Mouse (Mus musculus): ENCODE data around the gene Ablim1. TPM values are rescaled to one million over a fixed set of nuclear protein-coding genes. Genes with fewer than 3 reads are reported as not detected.

Gene Ablim1
- polyA plus RNA-seq, 2 experiments, result 3.0 to 4.7 TPM

GRCm38 (mm10) chr19:57293737-57294136, 21.0 kb downstream of the Ablim1 start:
- Histone ChIP-seq H3K9ac (replicated peaks) (no peak overlapping the region), H3K4me3 (ENCODE audit: insufficient read depth in 1 of 2, low read depth in 2 of 2, low read length in 2 of 2) (no peak overlapping the region), H3K36me3 (replicated peaks; ENCODE audit: control insufficient read depth, insufficient read depth, low read depth) (no peaks in the 10 kb centered on the region), H3K4me2 (ENCODE audit: low read depth) (no peak overlapping the region), H3K4me1 (replicated peaks; ENCODE audit: control insufficient read depth in 2 of 2, insufficient read depth in 2 of 2, low read length in 1 of 2) (peaks cover 0 to 6% of the 10 kb centered on the region in 2 experiments; a peak in 2 of 4 replicates), H3K9me3 (ENCODE audit: control insufficient read depth, low read length) (no peaks in the 10 kb centered on the region), H3K27me3 (ENCODE audit: control insufficient read depth, insufficient read depth, low read length) (no peaks in the 10 kb centered on the region), H3K27ac (no peak overlapping the region)
- DNase-seq (ENCODE audit: low read depth in 3 of 3, low spot score in 3 of 3) (peak; percentile 36 to 45 (median 44)), ATAC-seq (ENCODE audit: insufficient read depth) (0 out of 2 replicates have a peak, but pooled peaks have one; percentile 37)
- TF ChIP-seq EP300 (IDR thresholded peaks at IDR 0.05; ENCODE audit: low read depth) (no peak), CTCF (IDR thresholded peaks at IDR 0.05; ENCODE audit: low read depth) (no peak)
- 4% methylated on average over 7 of the region's 7 CpGs for WGBS (ENCODE audit: insufficient replicate concordance)

- DNase-seq (ENCODE audit: low read depth in 3 of 3, low spot score in 3 of 3), result no peak
- no peak for TF ChIP-seq EP300 (IDR thresholded peaks at IDR 0.05; ENCODE audit: low read depth)
- no peak for TF ChIP-seq CTCF (IDR thresholded peaks at IDR 0.05; ENCODE audit: low read depth)
- WGBS (ENCODE audit: insufficient replicate concordance), result 71% methylated on average over 3 of the region's 3 CpGs
- no peak overlapping the region for H3K27ac ChIP-seq
- no peak overlapping the region for H3K9ac ChIP-seq (replicated peaks)
- no peaks in the 10 kb centered on the region for H3K4me1 ChIP-seq (replicated peaks; ENCODE audit: control insufficient read depth in 2 of 2, insufficient read depth in 2 of 2, low read length in 1 of 2)
- H3K4me3 ChIP-seq (ENCODE audit: insufficient read depth in 1 of 2, low read depth in 2 of 2, low read length in 2 of 2), result no peak overlapping the region
- no peak overlapping the region for H3K4me2 ChIP-seq (ENCODE audit: low read depth)
- H3K27me3 ChIP-seq (ENCODE audit: control insufficient read depth, insufficient read depth, low read length), result no peaks in the 10 kb centered on the region
- H3K9me3 ChIP-seq (ENCODE audit: control insufficient read depth, low read length), result no peaks in the 10 kb centered on the region
- no peak for ATAC-seq (ENCODE audit: insufficient read depth)
- no peaks in the 10 kb centered on the region for H3K36me3 ChIP-seq (replicated peaks; ENCODE audit: control insufficient read depth, insufficient read depth, low read depth)
Observed at GRCm38 (mm10) chr19:57283310-57283709, 31.4 kb downstream of the Ablim1 start.

GRCm38 (mm10) chr19:57282642-57283041, 32.1 kb downstream of the Ablim1 start:
- no peak for ATAC-seq (ENCODE audit: insufficient read depth)
- WGBS (ENCODE audit: insufficient replicate concordance), result 48% methylated on average over 5 of the region's 5 CpGs
- DNase-seq (ENCODE audit: low read depth in 3 of 3, low spot score in 3 of 3), result no peak
- no peaks in the 10 kb centered on the region for H3K36me3 ChIP-seq (replicated peaks; ENCODE audit: control insufficient read depth, insufficient read depth, low read depth)
- no peaks in the 10 kb centered on the region for H3K9me3 ChIP-seq (ENCODE audit: control insufficient read depth, low read length)
- H3K4me3 ChIP-seq (ENCODE audit: insufficient read depth in 1 of 2, low read depth in 2 of 2, low read length in 2 of 2), result no peak overlapping the region
- TF ChIP-seq EP300 (IDR thresholded peaks at IDR 0.05; ENCODE audit: low read depth) (no peak), CTCF (IDR thresholded peaks at IDR 0.05; ENCODE audit: low read depth) (no peak)
- H3K9ac ChIP-seq (replicated peaks), result no peak overlapping the region
- no peak overlapping the region for H3K27ac ChIP-seq
- H3K4me1 ChIP-seq (replicated peaks; ENCODE audit: control insufficient read depth in 2 of 2, insufficient read depth in 2 of 2, low read length in 1 of 2), result no peaks in the 10 kb centered on the region
- no peak overlapping the region for H3K4me2 ChIP-seq (ENCODE audit: low read depth)
- H3K27me3 ChIP-seq (ENCODE audit: control insufficient read depth, insufficient read depth, low read length), result no peaks in the 10 kb centered on the region

- Histone ChIP-seq H3K27ac (no peak overlapping the region), H3K9ac (replicated peaks) (no peak overlapping the region), H3K27me3 (ENCODE audit: control insufficient read depth, insufficient read depth, low read length) (no peaks in the 10 kb centered on the region), H3K36me3 (replicated peaks; ENCODE audit: control insufficient read depth, insufficient read depth, low read depth) (no peaks in the 10 kb centered on the region), H3K4me2 (ENCODE audit: low read depth) (no peak overlapping the region), H3K4me1 (replicated peaks; ENCODE audit: control insufficient read depth in 2 of 2, insufficient read depth in 2 of 2, low read length in 1 of 2) (peaks cover 0 to 2% of the 10 kb centered on the region in 2 experiments; a peak in 1 of 4 replicates), H3K9me3 (ENCODE audit: control insufficient read depth, low read length) (no peaks in the 10 kb centered on the region), H3K4me3 (ENCODE audit: insufficient read depth in 1 of 2, low read depth in 2 of 2, low read length in 2 of 2) (no peak overlapping the region)
- ATAC-seq (ENCODE audit: insufficient read depth), result no peak
- WGBS (ENCODE audit: insufficient replicate concordance), result 65% methylated on average over 4 of the region's 4 CpGs
- TF ChIP-seq CTCF (IDR thresholded peaks at IDR 0.05; ENCODE audit: low read depth) (no peak), EP300 (IDR thresholded peaks at IDR 0.05; ENCODE audit: low read depth) (no peak)
- no peak for DNase-seq (ENCODE audit: low read depth in 3 of 3, low spot score in 3 of 3)
Observed at GRCm38 (mm10) chr19:57279666-57280065, 35.1 kb downstream of the Ablim1 start.

GRCm38 (mm10) chr19:57278263-57278662, 36.5 kb downstream of the Ablim1 start:
- TF ChIP-seq EP300 (IDR thresholded peaks at IDR 0.05; ENCODE audit: low read depth) (no peak), CTCF (IDR thresholded peaks at IDR 0.05; ENCODE audit: low read depth) (no peak)
- H3K4me2 ChIP-seq (ENCODE audit: low read depth), result no peak overlapping the region
- H3K27me3 ChIP-seq (ENCODE audit: control insufficient read depth, insufficient read depth, low read length), result no peaks in the 10 kb centered on the region
- no peaks in the 10 kb centered on the region for H3K9me3 ChIP-seq (ENCODE audit: control insufficient read depth, low read length)
- DNase-seq (ENCODE audit: low read depth in 3 of 3, low spot score in 3 of 3), result no peak
- 72% methylated on average over 8 of the region's 8 CpGs for WGBS (ENCODE audit: insufficient replicate concordance)
- no peak overlapping the region for H3K9ac ChIP-seq (replicated peaks)
- no peak for ATAC-seq (ENCODE audit: insufficient read depth)
- no peak overlapping the region for H3K4me3 ChIP-seq (ENCODE audit: insufficient read depth in 1 of 2, low read depth in 2 of 2, low read length in 2 of 2)
- no peaks in the 10 kb centered on the region for H3K36me3 ChIP-seq (replicated peaks; ENCODE audit: control insufficient read depth, insufficient read depth, low read depth)
- H3K27ac ChIP-seq, result no peak overlapping the region
- H3K4me1 ChIP-seq (replicated peaks; ENCODE audit: control insufficient read depth in 2 of 2, insufficient read depth in 2 of 2, low read length in 1 of 2), result peaks cover 0 to 6% of the 10 kb centered on the region in 2 experiments; a peak in 2 of 4 replicates
